Mouse (Mus musculus): ENCODE data around the gene Plekha6.

DNA sequence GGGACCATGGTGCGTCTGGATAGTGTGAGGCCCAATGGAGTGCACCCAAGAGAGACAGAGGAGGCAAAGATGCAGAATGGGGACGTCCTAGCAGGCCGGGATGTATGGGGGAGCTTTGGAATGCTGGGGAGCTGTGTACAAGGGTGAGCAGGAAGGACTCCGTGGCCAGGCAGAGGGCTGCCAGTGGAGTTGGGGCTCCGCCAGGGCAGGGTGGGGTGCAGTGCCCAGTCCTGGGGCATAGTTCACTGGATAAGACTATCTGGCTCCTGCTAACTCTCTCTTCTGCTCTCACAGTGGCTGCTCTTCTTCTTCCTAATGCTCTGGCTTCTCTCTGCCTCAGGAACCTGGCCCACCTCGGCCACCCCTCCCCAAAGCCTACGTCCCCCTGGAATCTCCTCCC is 121.9 kb downstream of the Plekha6 start:
- no peak for TF ChIP-seq CTCF (IDR thresholded peaks at IDR 0.05 in 2 of 3, conservative IDR thresholded peaks at IDR 0.05 in 1 of 3; ENCODE audit: control insufficient read depth in 1 of 3, insufficient read depth in 1 of 3, low read depth in 2 of 3, low read length in 3 of 3, poor library complexity in 1 of 3, severe bottlenecking in 1 of 3)
- no peak for TF ChIP-seq MAZ (IDR thresholded peaks at IDR 0.05; ENCODE audit: low read depth, low read length)
- TF ChIP-seq MAX (IDR thresholded peaks at IDR 0.05; ENCODE audit: low read length), result no peak
- TF ChIP-seq POLR2A (IDR thresholded peaks at IDR 0.05; ENCODE audit: control insufficient read depth in 1 of 2, insufficient read depth in 1 of 2, low read depth in 1 of 2, low read length in 2 of 2, poor library complexity in 1 of 2), result no peak
- TF ChIP-seq KAT2A (conservative IDR thresholded peaks at IDR 0.05; ENCODE audit: low read depth, low read length), result no peak
- no peak for TF ChIP-seq TCF12 (IDR thresholded peaks at IDR 0.05; ENCODE audit: low read depth, low read length)
- TF ChIP-seq POLR2AphosphoS5 (IDR thresholded peaks at IDR 0.05; ENCODE audit: borderline replicate concordance, low read depth, low read length), result no peak
- TF ChIP-seq ZC3H11A (IDR thresholded peaks at IDR 0.05; ENCODE audit: low read depth, low read length), result no peak
- no peak for TF ChIP-seq EP300 (IDR thresholded peaks at IDR 0.05; ENCODE audit: low read depth in 1 of 2, low read length in 2 of 2)
- TF ChIP-seq ELF1 (IDR thresholded peaks at IDR 0.05; ENCODE audit: low read depth, low read length), result no peak
- no peak for TF ChIP-seq GATA1 (IDR thresholded peaks at IDR 0.05; ENCODE audit: low read depth, low read length)
- TF ChIP-seq MYC (IDR thresholded peaks at IDR 0.05; ENCODE audit: low read depth, low read length), result no peak
- no peak for TF ChIP-seq E2F4 (IDR thresholded peaks at IDR 0.05; ENCODE audit: borderline replicate concordance, low read depth, low read length)
- TF ChIP-seq HCFC1 (IDR thresholded peaks at IDR 0.05; ENCODE audit: low read depth, low read length), result no peak

Measured in MEL (cell line).